Mouse (Mus musculus) lung, embryonic 16.5 days (tissue): ENCODE data around the gene Notch4. TPM values are rescaled to one million over a fixed set of nuclear protein-coding genes. Genes with fewer than 3 reads are reported as not detected.

Experiments
- ATAC-seq: fragments of 200-750 bp; cut with Nextera tagmentation; 2 replicates; pipeline ENCODE4 v1.8.0; 2017; ENCODE audit warnings: low read depth, mild to moderate bottlenecking, moderate library complexity
- H3K27ac ChIP-seq: fragments of 300-500 bp; sonication (generic); 2 replicates; pipeline ENCODE4 v1.5.1; 2014; ENCODE audit warnings: mild to moderate bottlenecking, control low read depth, low read length
- H3K27me3 ChIP-seq: fragments of 300-500 bp; sonication (generic); 2 replicates; pipeline ENCODE4 v1.6.1; 2014; ENCODE audit warnings: low read depth, low read length, mixed read lengths; ENCODE audit not compliant: control insufficient read depth, insufficient read depth
- H3K36me3 ChIP-seq: fragments of 300-500 bp; sonication (generic); 2 replicates; pipeline ENCODE4 v1.6.1; 2014; ENCODE audit warnings: low read length; ENCODE audit not compliant: control insufficient read depth, insufficient read depth
- H3K4me1 ChIP-seq: fragments of 300-500 bp; sonication (generic); replicated peaks from 2 replicates; pipeline ENCODE4 v1.6.1; 2014; ENCODE audit warnings: low read length, mixed read lengths; ENCODE audit not compliant: control insufficient read depth, insufficient read depth
- H3K4me2 ChIP-seq: fragments of 300-500 bp; sonication (generic); 2 replicates; pipeline ENCODE4 v1.6.1; 2014; ENCODE audit warnings: low read depth, low read length, control low read depth
- H3K4me3 ChIP-seq: fragments of 300-500 bp; sonication (generic); 2 replicates; pipeline ENCODE4 v1.5.1; 2014; ENCODE audit warnings: mild to moderate bottlenecking, low read length, control low read depth
- H3K9ac ChIP-seq: fragments of 300-500 bp; sonication (generic); 2 replicates; pipeline ENCODE4 v1.6.1; 2014; ENCODE audit warnings: low read length, control low read depth
- H3K9me3 ChIP-seq: fragments of 300-500 bp; sonication (generic); 2 replicates; pipeline ENCODE4 v1.6.1; 2016; ENCODE audit warnings: low read length; ENCODE audit not compliant: control insufficient read depth
- WGBS: fragments of 180-500 bp; shearing (Covaris S2); extraction: QIAGEN DNeasy Blood & Tissue Kit; methylation state at CpG from one replicate; pipeline ENCODE4 v1.1.7; 2014; 5-methylcytosine and 5-hydroxymethylcytosine counted together
- polyA plus RNA-seq: library from polyadenylated mRNA; unstranded; fragments of >200 nt; fragmentation: Nextera tagmentation; extraction: Ambion mirVana; gene quantifications from 2 replicates; pipeline ENCODE4 v1.2.1, GENCODE M21; 2015

Gene Notch4
- polyA plus RNA-seq, 1 experiment from 2014 or later, result 10.2 TPM

- H3K4me1 ChIP-seq, result peaks cover 16% of the 10 kb centered on the region
- no peak overlapping the region for H3K4me3 ChIP-seq
- no peaks in the 10 kb centered on the region for H3K27me3 ChIP-seq
- H3K4me2 ChIP-seq, result no peak overlapping the region
- no peak for ATAC-seq
- no peak overlapping the region for H3K27ac ChIP-seq
- no peaks in the 10 kb centered on the region for H3K9me3 ChIP-seq
- WGBS, result 48% methylated on average over 7 of the region's 7 CpGs
- no peak overlapping the region for H3K9ac ChIP-seq
- no peaks in the 10 kb centered on the region for H3K36me3 ChIP-seq
Observed at GRCm38 (mm10) chr17:34583397-34583796, 19.3 kb downstream of the Notch4 start.

DNA sequence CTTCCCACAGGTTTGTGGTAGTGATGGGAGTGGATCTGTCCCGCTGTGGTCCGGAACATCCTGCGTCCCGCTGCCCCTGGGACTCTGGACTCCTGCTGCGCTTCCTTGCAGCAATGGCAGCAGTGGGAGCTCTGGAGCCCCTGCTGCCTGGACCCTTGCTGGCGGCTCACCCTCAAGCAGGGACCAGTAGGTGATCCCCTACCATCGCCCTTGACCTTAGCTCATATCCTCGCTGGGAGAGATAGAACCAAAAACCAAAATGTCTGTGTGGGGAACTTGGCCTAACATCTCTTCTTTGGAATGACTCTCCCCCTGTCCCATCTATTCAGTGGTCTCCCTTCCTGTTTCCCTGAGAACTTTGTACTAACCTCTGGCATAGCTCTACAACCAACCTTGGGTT lies 19.8 kb downstream of the Notch4 start:
- no peaks in the 10 kb centered on the region for H3K27me3 ChIP-seq
- H3K9ac ChIP-seq, result no peak overlapping the region
- 93% methylated on average over 8 of the region's 8 CpGs for WGBS
- peaks cover 17% of the 10 kb centered on the region for H3K4me1 ChIP-seq
- H3K4me3 ChIP-seq, result no peak overlapping the region
- no peak overlapping the region for H3K4me2 ChIP-seq
- ATAC-seq, result no peak
- no peak overlapping the region for H3K27ac ChIP-seq
- no peaks in the 10 kb centered on the region for H3K36me3 ChIP-seq
- no peaks in the 10 kb centered on the region for H3K9me3 ChIP-seq

DNA sequence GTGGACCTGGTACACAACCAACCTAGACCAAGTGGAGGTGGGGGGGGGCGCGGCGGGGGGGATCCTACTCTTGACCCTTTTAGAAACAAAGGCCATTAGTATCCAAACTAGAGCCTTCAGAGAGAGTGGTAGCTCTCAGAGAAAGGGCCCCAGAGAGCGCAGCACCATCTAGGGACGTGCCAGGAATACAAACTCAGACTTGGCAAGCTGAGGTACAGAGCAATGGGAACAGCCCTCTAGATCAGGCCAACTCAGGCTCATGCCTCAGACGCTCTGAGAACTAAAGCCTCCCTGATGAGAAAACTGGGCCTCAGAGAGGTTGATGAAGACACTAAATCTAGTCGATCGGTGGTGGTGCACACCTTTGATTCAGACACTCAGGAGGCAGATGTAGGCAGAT lies 21.1 kb downstream of the Notch4 start:
- H3K27ac ChIP-seq, result no peak overlapping the region
- WGBS, result 94% methylated on average over 8 of the region's 8 CpGs
- no peak overlapping the region for H3K9ac ChIP-seq

DNA sequence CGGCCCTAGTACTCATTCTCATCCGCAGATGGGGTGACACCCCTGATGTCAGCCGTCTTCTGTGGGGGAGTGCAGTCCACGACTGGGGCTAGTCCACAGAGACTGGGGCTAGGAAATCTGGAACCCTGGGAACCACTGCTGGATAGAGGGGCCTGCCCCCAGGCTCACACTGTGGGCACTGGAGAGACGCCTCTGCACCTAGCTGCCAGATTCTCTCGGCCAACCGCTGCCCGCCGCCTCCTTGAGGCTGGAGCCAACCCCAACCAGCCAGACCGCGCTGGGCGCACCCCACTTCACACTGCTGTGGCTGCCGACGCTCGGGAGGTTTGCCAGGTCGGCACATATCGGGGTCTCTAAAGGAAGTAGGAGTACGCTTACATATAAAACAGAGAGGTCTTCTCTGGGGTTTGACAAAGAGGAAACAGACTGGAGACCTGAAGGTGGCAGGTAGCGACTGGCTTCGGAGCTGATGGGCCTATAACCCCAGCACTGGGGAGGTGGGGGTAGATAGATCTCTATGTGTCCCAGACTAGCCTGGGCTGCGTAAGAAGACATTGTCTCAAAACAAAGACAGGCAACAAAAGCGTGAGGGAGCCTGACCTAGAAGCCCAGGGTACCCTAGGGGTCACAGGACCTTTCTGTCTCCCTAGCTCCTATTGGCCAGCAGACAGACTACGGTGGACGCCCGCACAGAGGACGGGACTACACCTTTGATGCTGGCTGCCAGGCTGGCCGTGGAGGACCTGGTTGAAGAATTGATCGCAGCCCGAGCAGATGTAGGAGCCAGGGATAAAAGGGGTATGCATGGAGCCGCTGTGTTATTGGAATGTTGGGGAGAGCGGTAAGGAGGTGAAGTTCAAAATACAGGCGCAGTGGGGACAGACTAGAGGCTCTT lies 22.1 kb downstream of the Notch4 start:
- peak overlapping the region; percentile 98 for H3K27ac ChIP-seq
- 23% methylated on average over 32 of the region's 32 CpGs for WGBS
- no peak for ATAC-seq

More for the DNA sequence above, 21.1 kb downstream of the Notch4 start:
- no peak for ATAC-seq
- no peaks in the 10 kb centered on the region for H3K27me3 ChIP-seq
- H3K9me3 ChIP-seq, result no peaks in the 10 kb centered on the region
- H3K4me1 ChIP-seq, result peaks cover 30% of the 10 kb centered on the region
- no peak overlapping the region for H3K4me2 ChIP-seq
- H3K36me3 ChIP-seq, result no peaks in the 10 kb centered on the region
- no peak overlapping the region for H3K4me3 ChIP-seq

GRCm38 (mm10) chr17:34586796-34587422 lies 22.8 kb downstream of the Notch4 start:
- WGBS, result under 1% methylated on average over 38 of the region's 38 CpGs

More for the DNA sequence above, 22.1 kb downstream of the Notch4 start:
- H3K27me3 ChIP-seq, result no peaks in the 10 kb centered on the region
- H3K4me2 ChIP-seq, result peak overlapping the region; percentile 99
- no peaks in the 10 kb centered on the region for H3K36me3 ChIP-seq
- no peaks in the 10 kb centered on the region for H3K9me3 ChIP-seq
- H3K4me3 ChIP-seq, result peak overlapping the region; percentile 85
- H3K9ac ChIP-seq, result peak overlapping the region; percentile 98
- H3K4me1 ChIP-seq, result peaks cover 40% of the 10 kb centered on the region

GRCm38 (mm10) chr17:34587423-34587811 lies 23.3 kb downstream of the Notch4 start:
- ATAC-seq, result peak; percentile 86
- under 1% methylated on average over 30 of the region's 50 CpGs for WGBS
- Histone ChIP-seq H3K27me3 (no peaks in the 10 kb centered on the region), H3K4me1 (peaks cover 46% of the 10 kb centered on the region), H3K4me3 (peak overlapping the region; percentile 85), H3K9ac (peak overlapping the region; percentile 98), H3K4me2 (peak overlapping the region; percentile 99), H3K9me3 (no peaks in the 10 kb centered on the region), H3K36me3 (no peaks in the 10 kb centered on the region), H3K27ac (peak overlapping the region; percentile 98)

More at GRCm38 (mm10) chr17:34586796-34587422, 22.8 kb downstream of the Notch4 start:
- no peaks in the 10 kb centered on the region for H3K27me3 ChIP-seq
- H3K4me3 ChIP-seq, result peak overlapping the region; percentile 85
- H3K27ac ChIP-seq, result peak overlapping the region; percentile 98
- H3K4me1 ChIP-seq, result peaks cover 46% of the 10 kb centered on the region
- H3K9ac ChIP-seq, result peak overlapping the region; percentile 98
- no peaks in the 10 kb centered on the region for H3K9me3 ChIP-seq
- peak overlapping the region; percentile 99 for H3K4me2 ChIP-seq
- peak; percentile 82 for ATAC-seq
- H3K36me3 ChIP-seq, result no peaks in the 10 kb centered on the region

DNA sequence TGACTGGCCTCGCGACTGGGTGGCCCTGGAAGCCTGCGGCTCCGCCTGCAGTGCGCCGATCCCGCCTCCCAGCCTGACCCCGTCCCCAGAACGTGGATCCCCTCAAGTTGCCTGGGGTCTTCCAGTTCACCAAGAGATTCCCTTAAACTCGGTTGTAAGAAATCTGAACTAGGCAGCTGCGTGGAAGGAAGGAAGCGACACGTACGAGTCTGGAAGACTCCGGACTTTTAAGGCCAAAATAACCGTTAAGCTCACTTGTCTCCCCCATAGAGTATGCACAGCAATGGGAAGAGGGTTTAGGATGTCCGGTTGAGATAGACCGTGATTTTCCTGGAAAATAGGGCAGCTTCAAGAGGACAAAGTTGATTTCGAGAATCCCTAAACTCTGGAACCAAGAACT lies 23.7 kb downstream of the Notch4 start:
- Histone ChIP-seq H3K36me3 (no peaks in the 10 kb centered on the region), H3K4me1 (peaks cover 46% of the 10 kb centered on the region), H3K9ac (peak overlapping the region; percentile 98), H3K9me3 (no peaks in the 10 kb centered on the region), H3K27me3 (no peaks in the 10 kb centered on the region), H3K4me2 (peak overlapping the region; percentile 99), H3K27ac (peak overlapping the region; percentile 98), H3K4me3 (peak overlapping the region; percentile 85)
- ATAC-seq, result no peak
- 3% methylated on average over 19 of the region's 19 CpGs for WGBS

DNA sequence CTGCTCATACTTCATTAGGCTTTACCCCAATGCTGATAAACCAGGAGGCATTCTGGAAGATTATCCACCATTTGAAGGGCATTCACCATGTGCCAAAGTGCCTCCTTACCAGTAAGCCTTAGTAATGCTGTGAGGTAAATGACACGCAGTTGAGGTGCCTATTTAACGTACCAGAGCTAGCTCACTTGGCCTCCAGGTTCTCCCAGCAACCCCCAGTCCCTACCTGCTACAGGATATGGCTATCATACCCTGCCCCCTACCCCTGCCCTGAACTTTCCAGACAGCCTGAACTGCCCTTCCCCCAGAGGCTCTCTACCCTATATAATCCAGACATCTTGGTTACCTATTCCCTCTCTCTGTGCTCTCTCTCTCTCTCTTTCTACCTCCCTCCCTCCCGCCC lies 24.7 kb downstream of the Notch4 start:
- H3K4me1 ChIP-seq, result peaks cover 46% of the 10 kb centered on the region
- WGBS, result 72% methylated on average over 3 of the region's 3 CpGs
- H3K9me3 ChIP-seq, result no peaks in the 10 kb centered on the region
- no peak overlapping the region; the same call in 1 of the 2 replicates for H3K9ac ChIP-seq
- H3K4me3 ChIP-seq, result no peak overlapping the region
- no peaks in the 10 kb centered on the region for H3K27me3 ChIP-seq
- ATAC-seq, result no peak
- H3K4me2 ChIP-seq, result peak overlapping the region; percentile 53
- no peaks in the 10 kb centered on the region for H3K36me3 ChIP-seq
- H3K27ac ChIP-seq, result peak overlapping the region; percentile 79; the same call in 1 of the 2 replicates

GRCm38 (mm10) chr17:34589206-34589605 lies 25.1 kb downstream of the Notch4 start:
- peak overlapping the region; percentile 50 for H3K9ac ChIP-seq
- H3K4me2 ChIP-seq, result peak overlapping the region; percentile 53
- no peaks in the 10 kb centered on the region for H3K9me3 ChIP-seq
- ATAC-seq, result no peak
- H3K27ac ChIP-seq, result peak overlapping the region; percentile 79
- peak overlapping the region; percentile 23 for H3K4me3 ChIP-seq
- peaks cover 2% of the 10 kb centered on the region; the same call in 1 of the 2 replicates for H3K36me3 ChIP-seq
- no peaks in the 10 kb centered on the region for H3K27me3 ChIP-seq
- 31% methylated on average over 7 of the region's 7 CpGs for WGBS
- peaks cover 50% of the 10 kb centered on the region for H3K4me1 ChIP-seq
